Mouse (Mus musculus) liver, postnatal 0 days (tissue): Measurements from ENCODE around the gene Zswim4.

Experiments
- CTCF ChIP-seq: sonication (generic); IDR thresholded peaks from 2 replicates; pipeline ENCODE4 v1.5.1; 2016; ENCODE audit warnings: antibody characterized with exemption, low read depth
- EP300 ChIP-seq: IDR thresholded peaks from 2 replicates; pipeline ENCODE4 v1.6.1; 2016; ENCODE audit warnings: antibody characterized with exemption, low read depth, mild to moderate bottlenecking

GRCm38 (mm10) chr8:84177405-84177804 is 59.5 kb downstream of the Zswim4 start:
- TF ChIP-seq CTCF (no peak), EP300 (no peak)
